Mouse (Mus musculus) liver, embryonic 14.5 days (tissue): ENCODE results near the gene Bspry.

ENCODE experiments used
- CTCF ChIP-seq: IDR thresholded peaks from 2 replicates; pipeline ENCODE4 v1.5.1; 2016; ENCODE audit warnings: antibody characterized with exemption, low read depth, control low read depth
- EP300 ChIP-seq: IDR thresholded peaks from 2 replicates; pipeline ENCODE4 v1.6.1; 2016; ENCODE audit warnings: antibody characterized with exemption, low read depth

DNA sequence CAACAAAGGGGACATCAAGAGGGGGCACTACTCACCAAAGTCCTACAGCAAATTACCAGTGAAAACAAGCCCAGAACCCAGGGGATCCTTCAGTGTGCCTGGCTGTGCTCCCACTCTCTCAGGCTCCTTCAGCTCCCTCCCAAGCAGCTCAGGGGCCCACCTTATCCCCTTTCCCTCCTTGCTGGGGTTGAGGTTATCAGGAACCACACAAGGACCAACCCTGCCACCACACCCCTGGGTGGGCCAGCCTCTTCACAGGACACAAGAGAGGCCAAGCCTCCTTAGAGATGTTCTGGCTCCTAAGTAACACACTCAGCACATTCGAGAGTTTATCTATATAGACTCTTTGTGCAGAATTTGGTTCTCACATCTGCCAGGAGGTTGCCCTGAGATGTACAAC, 36.7 kb downstream of the Bspry start:
- TF ChIP-seq CTCF (no peak), EP300 (peak; percentile 96)
